Mouse (Mus musculus) liver, embryonic 13.5 days (tissue): ENCODE data around the gene Nuak1. TPM values are rescaled to one million over a fixed set of nuclear protein-coding genes. Genes with fewer than 3 reads are reported as not detected.

ENCODE experiments used
- ATAC-seq: fragments of 200-750 bp; cut with Nextera tagmentation; 2 replicates; pipeline ENCODE4 v1.8.0; 2017; ENCODE audit warnings: low read depth, mild to moderate bottlenecking, moderate number of reproducible peaks, moderate library complexity
- DNase-seq: peaks from one replicate; pipeline ENCODE4 v3.0.0; 2022
- H3K27ac ChIP-seq: fragments of 300-500 bp; sonication (generic); 2 replicates; pipeline ENCODE4 v1.5.1; 2015; ENCODE audit warnings: moderate library complexity, mild to moderate bottlenecking, inconsistent platforms
- H3K27me3 ChIP-seq: fragments of 300-500 bp; sonication (generic); 2 replicates; pipeline ENCODE4 v1.6.1; 2015; ENCODE audit warnings: mild to moderate bottlenecking, inconsistent platforms
- H3K36me3 ChIP-seq: fragments of 300-500 bp; sonication (generic); 2 replicates; pipeline ENCODE4 v1.6.1; 2015; ENCODE audit warnings: mild to moderate bottlenecking, inconsistent platforms
- H3K4me1 ChIP-seq: fragments of 300-500 bp; sonication (generic); replicated peaks from 2 replicates; pipeline ENCODE4 v1.6.1; 2015; ENCODE audit warnings: inconsistent platforms
- H3K4me2 ChIP-seq: fragments of 300-500 bp; sonication (generic); 2 replicates; pipeline ENCODE4 v1.6.1; 2015; ENCODE audit warnings: inconsistent platforms, mild to moderate bottlenecking, moderate library complexity
- H3K4me3 ChIP-seq: fragments of 300-500 bp; sonication (generic); replicated peaks from 2 replicates; pipeline ENCODE4 v1.5.1; 2015; ENCODE audit warnings: mild to moderate bottlenecking, inconsistent platforms
- H3K9ac ChIP-seq: fragments of 300-500 bp; sonication (generic); 2 replicates; pipeline ENCODE4 v1.6.1; 2015; ENCODE audit warnings: mild to moderate bottlenecking, inconsistent platforms
- H3K9me3 ChIP-seq: fragments of 300-500 bp; sonication (generic); replicated peaks from 2 replicates; pipeline ENCODE4 v1.6.1; 2016; ENCODE audit warnings: inconsistent platforms
- WGBS: fragments of 180-500 bp; shearing (Covaris S2); methylation state at CpG from one replicate; pipeline ENCODE4 v1.1.7; 2015; ENCODE audit not compliant: insufficient replicate concordance; 5-methylcytosine and 5-hydroxymethylcytosine counted together
- polyA plus RNA-seq: library from polyadenylated mRNA; unstranded; fragments of >200 nt; fragmentation: Nextera tagmentation; extraction: Ambion mirVana; gene quantifications from 2 replicates; pipeline ENCODE4 v1.2.1, GENCODE M21; 2015

Gene Nuak1
- polyA plus RNA-seq, 1 experiment from 2014 or later, result 0.12 TPM

- no peak for ATAC-seq
- Histone ChIP-seq H3K9ac (no peak overlapping the region), H3K4me3 (no peak overlapping the region), H3K9me3 (no peaks in the 10 kb centered on the region), H3K27ac (no peak overlapping the region), H3K4me2 (no peak overlapping the region), H3K36me3 (no peaks in the 10 kb centered on the region), H3K4me1 (peaks cover 17% of the 10 kb centered on the region), H3K27me3 (peaks cover 5% of the 10 kb centered on the region)
- 55% methylated on average over 5 of the region's 5 CpGs for WGBS
- no peak for DNase-seq
Measured at GRCm38 (mm10) chr10:84389707-84390106, 50.7 kb downstream of the Nuak1 start.

- ATAC-seq, result peak; percentile 48; the same call in 1 of the 2 replicates
- no peaks in the 10 kb centered on the region for H3K36me3 ChIP-seq
- H3K27ac ChIP-seq, result peak overlapping the region; percentile 39
Measured at GRCm38 (mm10) chr10:84388357-84389141, 51.8 kb downstream of the Nuak1 start.

GRCm38 (mm10) chr10:84387338-84387737 is 53.1 kb downstream of the Nuak1 start:
- Histone ChIP-seq H3K27ac (no peak overlapping the region), H3K9me3 (no peaks in the 10 kb centered on the region), H3K4me1 (peaks cover 24% of the 10 kb centered on the region), H3K4me3 (no peak overlapping the region), H3K4me2 (no peak overlapping the region), H3K9ac (no peak overlapping the region), H3K36me3 (no peaks in the 10 kb centered on the region), H3K27me3 (peaks cover 5% of the 10 kb centered on the region)
- ATAC-seq (no peak), DNase-seq (no peak)
- 10% methylated on average over 4 of the region's 4 CpGs for WGBS

More at GRCm38 (mm10) chr10:84388357-84389141, 51.8 kb downstream of the Nuak1 start:
- peaks cover 17% of the 10 kb centered on the region for H3K4me1 ChIP-seq
- peaks cover 5% of the 10 kb centered on the region for H3K27me3 ChIP-seq
- no peak overlapping the region for H3K9ac ChIP-seq
- no peaks in the 10 kb centered on the region for H3K9me3 ChIP-seq
- DNase-seq, result no peak
- peak overlapping the region; percentile 14; the same call in 1 of the 2 replicates for H3K4me2 ChIP-seq
- H3K4me3 ChIP-seq, result no peak overlapping the region
- WGBS, result 21% methylated on average over 22 of the region's 22 CpGs

- ATAC-seq (no peak), DNase-seq (no peak)
- Histone ChIP-seq H3K4me3 (no peak overlapping the region), H3K4me2 (no peak overlapping the region), H3K4me1 (peaks cover 24% of the 10 kb centered on the region), H3K9ac (no peak overlapping the region), H3K27ac (no peak overlapping the region), H3K27me3 (peaks cover 5% of the 10 kb centered on the region), H3K36me3 (no peaks in the 10 kb centered on the region), H3K9me3 (no peaks in the 10 kb centered on the region)
- WGBS, result 50% methylated on average over 13 of the region's 13 CpGs
Measured at GRCm38 (mm10) chr10:84386625-84387242, 53.7 kb downstream of the Nuak1 start.

GRCm38 (mm10) chr10:84386214-84386613 is 54.2 kb downstream of the Nuak1 start:
- DNase-seq (no peak), ATAC-seq (no peak)
- Histone ChIP-seq H3K36me3 (no peaks in the 10 kb centered on the region), H3K9me3 (no peaks in the 10 kb centered on the region), H3K27ac (no peak overlapping the region), H3K27me3 (peaks cover 5% of the 10 kb centered on the region), H3K4me3 (no peak overlapping the region), H3K4me1 (peaks cover 24% of the 10 kb centered on the region), H3K9ac (no peak overlapping the region), H3K4me2 (no peak overlapping the region)
- WGBS, result 55% methylated on average over 3 of the region's 3 CpGs

- Histone ChIP-seq H3K4me2 (no peak overlapping the region), H3K27ac (no peak overlapping the region), H3K36me3 (no peaks in the 10 kb centered on the region), H3K27me3 (peaks cover 5% of the 10 kb centered on the region), H3K9ac (no peak overlapping the region), H3K4me1 (peaks cover 24% of the 10 kb centered on the region), H3K9me3 (no peaks in the 10 kb centered on the region), H3K4me3 (no peak overlapping the region)
- ATAC-seq (no peak), DNase-seq (no peak)
- WGBS, result 67% methylated on average over 9 of the region's 9 CpGs
Measured at GRCm38 (mm10) chr10:84384761-84385160, 55.6 kb downstream of the Nuak1 start.

- H3K4me1 ChIP-seq, result peaks cover 16% of the 10 kb centered on the region
- no peak overlapping the region for H3K4me2 ChIP-seq
- no peak overlapping the region for H3K9ac ChIP-seq
- WGBS, result 8% methylated on average over 17 of the region's 17 CpGs
- H3K4me3 ChIP-seq, result no peak overlapping the region
- H3K36me3 ChIP-seq, result no peaks in the 10 kb centered on the region
- peaks cover 3% of the 10 kb centered on the region for H3K27me3 ChIP-seq
- DNase-seq (no peak), ATAC-seq (peak; percentile 45)
- H3K9me3 ChIP-seq, result no peaks in the 10 kb centered on the region
- no peak overlapping the region; the same call in 1 of the 2 replicates for H3K27ac ChIP-seq
Measured at GRCm38 (mm10) chr10:84382900-84383883, 57.2 kb downstream of the Nuak1 start.

GRCm38 (mm10) chr10:84381276-84381798 is 59.1 kb downstream of the Nuak1 start:
- Histone ChIP-seq H3K27ac (no peak overlapping the region), H3K36me3 (no peaks in the 10 kb centered on the region), H3K4me2 (no peak overlapping the region), H3K27me3 (no peaks in the 10 kb centered on the region), H3K4me3 (no peak overlapping the region), H3K4me1 (peaks cover 7% of the 10 kb centered on the region; the same call in 1 of the 2 replicates), H3K9me3 (no peaks in the 10 kb centered on the region), H3K9ac (no peak overlapping the region)
- no peak for ATAC-seq
- DNase-seq, result no peak
- 77% methylated on average over 2 of the region's 2 CpGs for WGBS

- Histone ChIP-seq H3K9me3 (no peaks in the 10 kb centered on the region), H3K36me3 (no peaks in the 10 kb centered on the region), H3K4me3 (no peak overlapping the region), H3K4me2 (no peak overlapping the region), H3K9ac (no peak overlapping the region), H3K27me3 (no peaks in the 10 kb centered on the region), H3K27ac (no peak overlapping the region), H3K4me1 (peaks cover 7% of the 10 kb centered on the region; the same call in 1 of the 2 replicates)
- ATAC-seq, result no peak
- WGBS, result 63% methylated on average over 1 of the region's 1 CpGs
- DNase-seq, result no peak
Measured at GRCm38 (mm10) chr10:84379366-84379765, 61.0 kb downstream of the Nuak1 start.

- DNase-seq (no peak), ATAC-seq (no peak)
- 82% methylated on average over 11 of the region's 11 CpGs for WGBS
Measured at GRCm38 (mm10) chr10:84377956-84378355, 62.4 kb downstream of the Nuak1 start.

GRCm38 (mm10) chr10:84376346-84376745 is 64.1 kb downstream of the Nuak1 start:
- ATAC-seq (no peak), DNase-seq (no peak)
- Histone ChIP-seq H3K27me3 (no peaks in the 10 kb centered on the region), H3K36me3 (no peaks in the 10 kb centered on the region), H3K9ac (no peak overlapping the region), H3K9me3 (no peaks in the 10 kb centered on the region), H3K4me3 (no peak overlapping the region), H3K4me1 (no peaks in the 10 kb centered on the region), H3K4me2 (no peak overlapping the region), H3K27ac (no peak overlapping the region)
- 61% methylated on average over 5 of the region's 5 CpGs for WGBS

More at GRCm38 (mm10) chr10:84377956-84378355, 62.4 kb downstream of the Nuak1 start:
- H3K4me2 ChIP-seq, result no peak overlapping the region
- no peak overlapping the region for H3K4me3 ChIP-seq
- H3K36me3 ChIP-seq, result no peaks in the 10 kb centered on the region
- H3K27ac ChIP-seq, result no peak overlapping the region
- H3K4me1 ChIP-seq, result peaks cover 1% of the 10 kb centered on the region; the same call in 1 of the 2 replicates
- H3K9ac ChIP-seq, result no peak overlapping the region
- H3K27me3 ChIP-seq, result no peaks in the 10 kb centered on the region
- no peaks in the 10 kb centered on the region for H3K9me3 ChIP-seq
